Mouse (Mus musculus) MEL (cell line): Measurements from ENCODE around the gene Ptpn1. TPM values are rescaled to one million over a fixed set of nuclear protein-coding genes. Genes with fewer than 3 reads are reported as not detected.

Experiments used
- DNase-seq: peaks from one replicate; pipeline ENCODE4 v3.0.0; 2011; ENCODE audit warnings: low read depth, low spot score
- H3K27ac ChIP-seq: 2 replicates; pipeline ENCODE4 v1.5.1; 2012; ENCODE audit warnings: low read depth, mild to moderate bottlenecking, control low read depth, low read length, moderate library complexity; ENCODE audit not compliant: control insufficient read depth
- H3K27me3 ChIP-seq, 2 experiments: fragments of 150-350 bp in 1 of 2; sonication (generic) in 1 of 2; 2 replicates each; pipeline ENCODE4 v1.6.1; 2012; ENCODE audit warnings: low read length in 2 of 2, mild to moderate bottlenecking in 2 of 2, improper control_type of control experiment in 1 of 2, moderate library complexity in 1 of 2; ENCODE audit not compliant: insufficient read depth in 2 of 2, control insufficient read depth in 1 of 2
- H3K36me3 ChIP-seq, 2 experiments: 2 replicates each; pipeline ENCODE4 v1.6.1; 2012 to 2014; ENCODE audit warnings: low read length in 2 of 2, improper control_type of control experiment in 1 of 2, inconsistent platforms in 1 of 2, mild to moderate bottlenecking in 1 of 2; ENCODE audit not compliant: insufficient read depth in 2 of 2, control insufficient read depth in 1 of 2
- H3K4me1 ChIP-seq, 2 experiments: fragments of 150-350 bp in 1 of 2; sonication (generic) in 1 of 2; 2 replicates each; pipeline ENCODE4 v1.6.1; 2012; ENCODE audit warnings: low read length in 2 of 2, improper control_type of control experiment in 1 of 2, mild to moderate bottlenecking in 1 of 2; ENCODE audit not compliant: insufficient read depth in 2 of 2, control insufficient read depth in 1 of 2
- H3K4me3 ChIP-seq, 2 experiments: fragments of 150-350 bp in 1 of 2; sonication (generic) in 1 of 2; 2 replicates each; pipeline ENCODE4 v1.5.1; 2012; ENCODE audit warnings: low read depth in 2 of 2, low read length in 2 of 2, mild to moderate bottlenecking in 2 of 2, moderate library complexity in 2 of 2, control low read depth in 1 of 2, improper control_type of control experiment in 1 of 2; ENCODE audit not compliant: control insufficient read depth in 1 of 2, insufficient read depth in 1 of 2
- H3K79me2 ChIP-seq: 2 replicates; pipeline ENCODE4 v1.6.1; 2012; ENCODE audit warnings: mild to moderate bottlenecking, low read length, moderate library complexity; ENCODE audit not compliant: control insufficient read depth, poor library complexity, insufficient read depth
- H3K9ac ChIP-seq: 2 replicates; pipeline ENCODE4 v1.6.1; 2012; ENCODE audit warnings: low read depth, mild to moderate bottlenecking, control low read depth, low read length, moderate library complexity; ENCODE audit not compliant: control insufficient read depth, poor library complexity, severe bottlenecking
- H3K9me3 ChIP-seq: fragments of 150-350 bp; sonication (generic); replicated peaks from 2 replicates; pipeline ENCODE4 v1.6.1; 2012; ENCODE audit warnings: mild to moderate bottlenecking, low read length, improper control_type of control experiment, moderate library complexity; ENCODE audit not compliant: insufficient read depth
- BHLHE40 ChIP-seq: IDR thresholded peaks from 2 replicates; pipeline ENCODE4 v1.6.1; 2012; ENCODE audit warnings: low read depth, mild to moderate bottlenecking, inconsistent platforms, low read length, improper control_type of control experiment, borderline replicate concordance
- CHD2 ChIP-seq: IDR thresholded peaks from 2 replicates; pipeline ENCODE4 v1.6.1; 2011; ENCODE audit warnings: low read length, improper control_type of control experiment
- CTCF ChIP-seq, 3 experiments: IDR thresholded peaks in 2 of 3; conservative IDR thresholded peaks in 1 of 3; 2 replicates each; pipeline ENCODE4 v1.5.1; 2011 to 2012; ENCODE audit warnings: low read length in 3 of 3, low read depth in 2 of 3, mild to moderate bottlenecking in 2 of 3, improper control_type of control experiment in 1 of 3, inconsistent platforms in 1 of 3, mixed read lengths in 1 of 3, moderate library complexity in 1 of 3; ENCODE audit not compliant: control insufficient read depth in 1 of 3, insufficient read depth in 1 of 3, poor library complexity in 1 of 3, severe bottlenecking in 1 of 3
- ELF1 ChIP-seq: IDR thresholded peaks from 2 replicates; pipeline ENCODE4 v1.6.1; 2014; ENCODE audit warnings: low read depth, mild to moderate bottlenecking, inconsistent platforms, low read length, improper control_type of control experiment, moderate library complexity
- EP300 ChIP-seq, 2 experiments: IDR thresholded peaks; 2 replicates each; pipeline ENCODE4 v1.6.1; 2011; ENCODE audit warnings: improper control_type of control experiment in 2 of 2, low read length in 2 of 2, low read depth in 1 of 2, mild to moderate bottlenecking in 1 of 2
- HCFC1 ChIP-seq: IDR thresholded peaks from 2 replicates; pipeline ENCODE4 v1.6.1; 2012; ENCODE audit warnings: low read depth, mild to moderate bottlenecking, inconsistent platforms, low read length, improper control_type of control experiment, moderate library complexity
- JUND ChIP-seq: IDR thresholded peaks from 2 replicates; pipeline ENCODE4 v1.6.1; 2011; ENCODE audit warnings: low read depth, mild to moderate bottlenecking, improper control_type of control experiment, low read length
- MAX ChIP-seq: IDR thresholded peaks from 2 replicates; pipeline ENCODE4 v1.6.1; 2011; ENCODE audit warnings: low read length, improper control_type of control experiment
- MAZ ChIP-seq: IDR thresholded peaks from 2 replicates; pipeline ENCODE4 v1.6.1; 2012; ENCODE audit warnings: low read depth, mild to moderate bottlenecking, inconsistent platforms, low read length, improper control_type of control experiment
- MXI1 ChIP-seq: IDR thresholded peaks from 2 replicates; pipeline ENCODE4 v1.6.1; 2011; ENCODE audit warnings: mild to moderate bottlenecking, low read depth, low read length, improper control_type of control experiment
- MYB ChIP-seq: IDR thresholded peaks from 2 replicates; pipeline ENCODE4 v1.6.1; 2011; ENCODE audit warnings: mild to moderate bottlenecking, low read depth, low read length, improper control_type of control experiment
- MYC ChIP-seq: IDR thresholded peaks from 2 replicates; pipeline ENCODE4 v1.6.1; 2011; ENCODE audit warnings: low read depth, mild to moderate bottlenecking, low read length, improper control_type of control experiment, moderate library complexity
- NELFE ChIP-seq: IDR thresholded peaks from 2 replicates; pipeline ENCODE4 v1.6.1; 2011; ENCODE audit warnings: low read depth, low read length, improper control_type of control experiment
- NRF1 ChIP-seq: IDR thresholded peaks from 2 replicates; pipeline ENCODE4 v1.6.1; 2014; ENCODE audit warnings: low read depth, mild to moderate bottlenecking, inconsistent platforms, low read length, improper control_type of control experiment, moderate library complexity; ENCODE audit not compliant: poor library complexity, insufficient read depth, severe bottlenecking
- POLR2A ChIP-seq, 2 experiments: IDR thresholded peaks; 2 replicates each; pipeline ENCODE4 v1.6.1; 2011 to 2012; ENCODE audit warnings: low read length in 2 of 2, mild to moderate bottlenecking in 2 of 2, control low read depth in 1 of 2, improper control_type of control experiment in 1 of 2, low read depth in 1 of 2, moderate library complexity in 1 of 2; ENCODE audit not compliant: control insufficient read depth in 1 of 2, insufficient read depth in 1 of 2, poor library complexity in 1 of 2
- POLR2AphosphoS5 ChIP-seq: IDR thresholded peaks from 2 replicates; pipeline ENCODE4 v1.6.1; 2012; ENCODE audit warnings: low read depth, borderline replicate concordance, mild to moderate bottlenecking, inconsistent platforms, low read length, moderate library complexity, mixed read lengths
- RAD21 ChIP-seq: IDR thresholded peaks from 2 replicates; pipeline ENCODE4 v1.6.1; 2011; ENCODE audit warnings: mild to moderate bottlenecking, low read depth, low read length, improper control_type of control experiment
- SIN3A ChIP-seq: IDR thresholded peaks from 2 replicates; pipeline ENCODE4 v1.6.1; 2012; ENCODE audit warnings: low read length, improper control_type of control experiment, inconsistent platforms
- TBP ChIP-seq: IDR thresholded peaks from 2 replicates; pipeline ENCODE4 v1.8.0; 2011; ENCODE audit warnings: low read depth, low read length, improper control_type of control experiment
- TCF12 ChIP-seq: IDR thresholded peaks from 2 replicates; pipeline ENCODE4 v1.6.1; 2014; ENCODE audit warnings: low read depth, mild to moderate bottlenecking, inconsistent platforms, low read length, improper control_type of control experiment, moderate library complexity
- USF2 ChIP-seq, 2 experiments: IDR thresholded peaks; 2 replicates each; pipeline ENCODE4 v1.6.1; 2011 to 2012; ENCODE audit warnings: improper control_type of control experiment in 2 of 2, low read length in 2 of 2, borderline replicate concordance in 1 of 2, inconsistent platforms in 1 of 2, low read depth in 1 of 2, mild to moderate bottlenecking in 1 of 2; ENCODE audit not compliant: insufficient read depth in 1 of 2
- ZKSCAN1 ChIP-seq: IDR thresholded peaks from 2 replicates; pipeline ENCODE4 v1.6.1; 2012; ENCODE audit warnings: low read depth, mild to moderate bottlenecking, inconsistent platforms, low read length, improper control_type of control experiment, moderate library complexity
- ZMIZ1 ChIP-seq: IDR thresholded peaks from 2 replicates; pipeline ENCODE4 v1.6.1; 2012; ENCODE audit warnings: low read depth, mild to moderate bottlenecking, inconsistent platforms, low read length, improper control_type of control experiment, moderate library complexity
- polyA plus RNA-seq, 2 experiments: library from polyadenylated mRNA; stranded (reverse) in 1 of 2; unstranded in 1 of 2; fragments of >175 nt in 1 of 2; fragments of >200 nt in 1 of 2; gene quantifications; 2 replicates each; pipeline versions ENCODE4 v1.2.1 to v1.2.4; 2012; ENCODE audit warnings: low replicate concordance in 2 of 2, low read depth in 1 of 2; ENCODE audit not compliant: insufficient read length in 2 of 2, insufficient read depth in 1 of 2, missing spikeins in 1 of 2
- total RNA-seq: library from RNA; depleted of rRNA; stranded (reverse); fragments of 300-350 nt; gene quantifications from 2 replicates; pipeline ENCODE4 v1.2.3, GENCODE M21; 2012

Ptpn1 gene
- total and polyA plus RNA-seq, 3 experiments = 55.3 to 62.9 TPM; not detected in 1

- H3K36me3 ChIP-seq = peaks cover 0 to 2% of the 10 kb centered on the region in 2 experiments; a peak in 3 of 4 replicates
- H3K4me3 ChIP-seq = no peak overlapping the region
- no peak overlapping the region for H3K27ac ChIP-seq
- no peaks in the 10 kb centered on the region for H3K4me1 ChIP-seq
- no peak for TF ChIP-seq TBP
- no peak for TF ChIP-seq ZMIZ1
- TF ChIP-seq CHD2 = no peak
- no peak for TF ChIP-seq EP300 (IDR thresholded peaks at IDR 0.05; ENCODE audit: low read depth in 1 of 2, low read length in 2 of 2)
- TF ChIP-seq CTCF (IDR thresholded peaks at IDR 0.05 in 2 of 3, conservative IDR thresholded peaks at IDR 0.05 in 1 of 3; ENCODE audit: control insufficient read depth in 1 of 3, insufficient read depth in 1 of 3, low read depth in 2 of 3, low read length in 3 of 3, poor library complexity in 1 of 3, severe bottlenecking in 1 of 3) = no peak
- TF ChIP-seq TCF12 = no peak
- no peak for TF ChIP-seq HCFC1
- TF ChIP-seq RAD21 = no peak
- no peak for TF ChIP-seq MXI1
- no peak for TF ChIP-seq JUND
- no peak for TF ChIP-seq MAZ
- no peak for TF ChIP-seq NRF1
- TF ChIP-seq NELFE = no peak
- TF ChIP-seq BHLHE40 = no peak
- no peaks in the 10 kb centered on the region for H3K9me3 ChIP-seq
- no peak for DNase-seq
- H3K79me2 ChIP-seq = no peaks in the 10 kb centered on the region
- no peak overlapping the region for H3K9ac ChIP-seq
- H3K27me3 ChIP-seq = no peaks in the 10 kb centered on the region
These were observed 38.1 kb downstream of the Ptpn1 start for GRCm38 (mm10) chr2:167969851-167970541.

GRCm38 (mm10) chr2:167972146-167972545 is 40.3 kb downstream of the Ptpn1 start:
- Histone ChIP-seq H3K4me1 (no peaks in the 10 kb centered on the region), H3K4me3 (no peak overlapping the region), H3K79me2 (no peaks in the 10 kb centered on the region), H3K27me3 (no peaks in the 10 kb centered on the region), H3K9ac (no peak overlapping the region), H3K9me3 (no peaks in the 10 kb centered on the region), H3K27ac (no peak overlapping the region), H3K36me3 (peaks cover 0 to 2% of the 10 kb centered on the region in 2 experiments; a peak in 3 of 4 replicates)
- TF ChIP-seq BHLHE40 = no peak
- TF ChIP-seq ELF1 = no peak
- no peak for TF ChIP-seq MYB
- no peak for TF ChIP-seq EP300 (IDR thresholded peaks at IDR 0.05; ENCODE audit: low read depth in 1 of 2, low read length in 2 of 2)
- TF ChIP-seq CTCF (IDR thresholded peaks at IDR 0.05 in 2 of 3, conservative IDR thresholded peaks at IDR 0.05 in 1 of 3; ENCODE audit: control insufficient read depth in 1 of 3, insufficient read depth in 1 of 3, low read depth in 2 of 3, low read length in 3 of 3, poor library complexity in 1 of 3, severe bottlenecking in 1 of 3) = no peak
- no peak for TF ChIP-seq MAX
- no peak for TF ChIP-seq SIN3A
- no peak for TF ChIP-seq RAD21
- TF ChIP-seq POLR2AphosphoS5 = no peak
- no peak for TF ChIP-seq NELFE
- no peak for TF ChIP-seq USF2 (IDR thresholded peaks at IDR 0.05; ENCODE audit: borderline replicate concordance in 1 of 2, insufficient read depth in 1 of 2, low read depth in 1 of 2, low read length in 2 of 2)
- no peak for TF ChIP-seq POLR2A (IDR thresholded peaks at IDR 0.05; ENCODE audit: control insufficient read depth in 1 of 2, insufficient read depth in 1 of 2, low read depth in 1 of 2, low read length in 2 of 2, poor library complexity in 1 of 2)
- TF ChIP-seq MYC = no peak
- no peak for TF ChIP-seq TCF12
- no peak for TF ChIP-seq ZKSCAN1
- TF ChIP-seq JUND = no peak
- DNase-seq = no peak
